Mouse (Mus musculus) adrenal gland (tissue): Measurements from ENCODE around the gene Sult4a1.

Source experiments
- intact Hi-C: fragments of 180-260 bp; cut with DNase I; formaldehyde crosslinking; loops from one replicate; pipeline ENCODE4 v1.15.1; 2025
- long read RNA-seq, 2 experiments: library from polyadenylated mRNA; unstranded; transcript quantifications; one replicate each; pipeline ENCODE4 v2.0.0; 2020; ENCODE audit warnings: borderline replicate concordance in 1 of 2; ENCODE audit not compliant: insufficient replicate concordance in 1 of 2

Gene Sult4a1
- long read RNA-seq, experiment 1, transcript Sult4a1-202 (8 exons, 1,319 nt) = major isoform, 6 of 9 reads
- long read RNA-seq, experiment 1, partial matches to known transcripts = 0 of 9 reads
- long read RNA-seq, experiment 1, other reads (novel, unspliced or antisense) = 2 of 9 reads
- long read RNA-seq, experiment 2, transcript Sult4a1-201 (7 exons, 2,383 nt) = minor isoform, 5 of 14 reads
- long read RNA-seq, experiment 2, transcript Sult4a1-202 (8 exons, 1,319 nt) = major isoform, 8 of 14 reads
- long read RNA-seq, experiment 2, partial matches to known transcripts = 0 of 14 reads
- long read RNA-seq, experiment 2, other reads (novel, unspliced or antisense) = 1 of 14 reads

DNA sequence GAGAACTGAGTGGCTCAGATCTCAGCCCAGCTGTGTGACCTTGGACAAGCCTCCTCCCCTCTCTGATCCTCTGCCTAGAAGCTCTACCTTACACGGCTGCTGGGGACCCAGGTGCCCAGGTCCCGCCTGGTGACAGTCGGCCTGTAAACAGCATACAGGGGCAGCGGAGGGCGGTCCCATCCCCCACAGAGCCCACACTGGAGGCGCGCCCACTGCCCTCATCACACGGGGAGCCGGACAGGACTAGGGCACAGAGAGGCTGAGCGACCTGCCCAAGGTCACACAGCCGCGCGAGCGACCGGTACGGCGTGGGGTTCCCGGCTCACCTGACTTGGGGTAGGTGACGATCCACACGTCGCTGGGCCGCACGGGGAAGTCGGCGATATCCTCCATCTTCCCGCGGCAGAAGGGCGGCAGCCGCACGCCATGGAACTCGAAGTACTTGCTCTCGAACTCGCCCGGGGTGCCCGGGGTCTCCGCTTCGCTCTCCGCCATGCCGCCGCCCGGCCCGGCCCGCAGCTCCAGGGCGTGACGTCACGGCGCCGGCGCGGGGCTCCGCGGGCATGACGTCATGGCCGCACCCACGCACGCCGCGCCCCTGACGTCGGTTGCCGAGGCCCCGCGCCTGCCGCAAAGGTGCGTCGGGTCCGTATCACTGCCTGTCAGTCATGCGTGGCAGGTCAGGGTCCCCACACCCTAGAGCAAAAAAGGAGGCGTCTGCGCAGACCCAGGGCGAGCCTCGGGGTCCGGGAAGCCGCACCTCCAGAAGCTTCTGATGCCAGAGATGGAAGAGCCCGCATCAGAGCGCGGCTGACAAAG is at the start of gene Sult4a1:
Sult4a1 (minus strand) TSS at position 650 of the 819 bp plus-strand sequence.
- intact Hi-C loops = no loop called here

- intact Hi-C loops = no loop called here
Observed at GRCm38 (mm10) chr15:84140929-84141328, 35.4 kb upstream of the Sult4a1 start.

DNA sequence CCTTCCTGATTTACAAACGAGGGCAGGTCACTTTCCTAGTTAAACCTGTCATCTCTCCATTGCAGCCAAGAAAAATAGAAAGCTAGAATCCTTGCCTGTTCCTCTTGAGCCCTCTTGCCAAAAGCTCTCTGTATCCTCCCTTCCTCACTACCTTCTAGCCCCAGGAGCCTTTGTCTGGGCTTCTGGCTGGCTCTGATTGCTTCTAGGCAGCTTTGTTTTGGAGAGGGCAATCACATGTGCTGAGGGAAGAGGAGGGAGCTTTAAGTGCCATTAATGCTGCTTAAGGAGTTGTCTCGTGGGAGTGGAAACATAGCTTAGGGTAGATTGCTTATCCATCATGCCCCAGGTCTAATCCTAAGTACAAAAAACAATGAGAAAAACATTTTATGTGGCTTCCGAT is 34.6 kb upstream of the Sult4a1 start:
- intact Hi-C loops = no loop called here

DNA sequence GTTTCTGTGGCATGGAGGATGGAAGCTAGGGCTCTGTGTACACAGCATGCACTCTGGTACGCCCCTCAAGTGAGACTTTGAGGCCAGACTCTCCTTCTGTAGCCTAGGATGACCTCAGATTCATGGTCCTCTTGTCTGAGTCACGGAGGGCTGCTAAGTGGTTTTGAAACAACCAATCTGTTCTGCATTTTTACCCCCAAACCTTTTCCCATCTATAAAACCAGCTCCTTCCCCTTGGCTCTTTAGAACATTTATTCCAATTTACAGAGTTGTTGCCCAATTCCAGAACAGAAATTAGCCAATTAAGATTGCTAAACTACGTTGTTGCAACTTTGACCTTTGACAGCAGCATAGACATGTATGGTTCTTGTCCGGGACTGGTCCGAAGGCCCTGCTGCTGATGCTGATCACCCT is 34.0 kb upstream of the Sult4a1 start:
- intact Hi-C loops = no loop called here

- intact Hi-C loops = no loop called here
Observed at GRCm38 (mm10) chr15:84136473-84137415, 31.2 kb upstream of the Sult4a1 start.

DNA sequence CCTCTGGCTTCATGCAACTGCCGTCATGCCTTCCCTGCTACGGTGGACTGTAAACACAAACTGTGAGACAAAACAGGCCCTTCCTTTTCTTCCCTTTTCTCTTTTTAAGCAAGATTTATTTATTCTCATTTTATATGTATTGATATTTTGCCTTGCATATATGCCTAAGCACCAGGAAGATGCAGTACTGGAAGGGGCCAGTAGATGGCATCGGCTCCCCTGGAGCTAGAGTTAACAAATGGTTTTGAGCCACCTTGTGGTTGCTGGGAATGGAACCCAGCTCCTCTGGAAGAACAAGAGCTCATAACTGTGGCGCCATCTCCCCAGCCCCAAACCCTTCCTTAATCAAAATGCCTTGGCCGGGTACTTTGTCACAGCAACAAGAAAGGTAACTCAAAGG is 29.9 kb upstream of the Sult4a1 start:
- intact Hi-C loops = no loop called here

DNA sequence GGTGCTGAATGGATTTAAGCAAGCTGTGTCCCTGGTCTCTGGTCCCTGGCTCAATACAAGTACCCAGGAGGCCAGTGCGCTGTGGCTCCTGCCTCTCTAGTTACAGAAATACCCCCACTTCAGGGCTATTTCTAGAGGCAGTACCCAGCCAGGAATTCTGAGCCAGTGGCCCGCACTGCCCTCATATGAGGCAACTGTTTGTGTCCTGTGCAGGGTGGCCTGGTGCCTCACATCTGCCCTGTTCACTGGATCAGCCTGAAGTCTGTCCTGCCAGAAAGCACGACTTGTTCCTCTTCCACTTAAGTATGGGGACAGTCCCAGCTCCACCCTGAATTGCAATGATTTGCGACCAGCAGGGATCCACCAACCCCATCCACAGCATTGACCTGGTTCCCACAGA is 27.9 kb upstream of the Sult4a1 start:
- intact Hi-C loops = no loop called here

- intact Hi-C loops = no loop called here
Observed at GRCm38 (mm10) chr15:84131971-84132370, 26.4 kb upstream of the Sult4a1 start.

GRCm38 (mm10) chr15:84131096-84131786 is 25.7 kb upstream of the Sult4a1 start:
- intact Hi-C loops = no loop called here

DNA sequence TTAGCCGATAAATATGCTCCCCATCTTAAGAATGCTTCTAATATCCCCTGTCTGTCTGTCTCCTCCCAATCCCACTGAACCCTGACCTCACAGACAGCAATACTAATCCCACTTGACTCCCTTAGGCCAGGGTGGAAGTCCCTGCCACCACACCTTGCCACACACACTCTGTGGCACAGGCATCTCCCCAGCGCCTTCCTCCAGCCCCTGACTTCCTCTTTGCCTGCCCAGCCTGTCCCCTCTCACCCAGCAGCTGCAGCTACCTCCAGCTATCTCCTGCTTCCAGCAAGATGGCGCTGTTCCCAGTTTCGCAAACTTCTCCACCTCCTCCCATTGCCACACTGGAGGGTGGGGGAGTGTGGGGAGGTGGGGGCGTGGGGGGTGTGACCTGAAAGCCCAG is 21.3 kb upstream of the Sult4a1 start:
- intact Hi-C loops = no loop called here

- intact Hi-C loops = no loop called here
Observed at GRCm38 (mm10) chr15:84126447-84126846, 20.9 kb upstream of the Sult4a1 start.

GRCm38 (mm10) chr15:84124086-84124485 is 18.5 kb upstream of the Sult4a1 start:
- intact Hi-C loops = loop anchor here (5.0 kb wide), 1 partner anchor 508 kb away; no protein-coding TSS in a partner anchor

DNA sequence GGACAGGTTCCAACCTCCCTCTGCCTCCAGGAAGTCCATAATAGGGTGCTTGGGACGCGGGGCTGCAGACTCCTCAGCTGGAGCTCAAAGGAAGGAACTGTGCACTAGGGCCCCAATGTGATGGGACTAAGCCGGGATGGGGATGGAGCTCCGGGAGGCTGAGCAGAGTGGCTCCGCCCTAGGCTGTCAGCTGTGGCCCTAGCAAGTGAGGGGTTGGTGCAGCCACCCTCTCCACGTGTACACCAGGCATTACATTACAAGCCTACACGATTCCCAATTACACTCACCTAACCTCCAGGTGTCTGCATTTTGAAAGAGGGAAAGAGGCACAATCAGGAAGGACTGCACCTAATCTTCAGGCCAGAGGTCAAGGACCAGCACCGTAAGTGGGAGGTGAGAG is 17.5 kb upstream of the Sult4a1 start, which contains the start of gene Pnpla5:
Pnpla5 (minus strand) TSS at position 101 of the 400 bp plus-strand sequence.
- intact Hi-C loops = loop anchor here (5.0 kb wide), 1 partner anchor 509 kb away; no protein-coding TSS in a partner anchor

DNA sequence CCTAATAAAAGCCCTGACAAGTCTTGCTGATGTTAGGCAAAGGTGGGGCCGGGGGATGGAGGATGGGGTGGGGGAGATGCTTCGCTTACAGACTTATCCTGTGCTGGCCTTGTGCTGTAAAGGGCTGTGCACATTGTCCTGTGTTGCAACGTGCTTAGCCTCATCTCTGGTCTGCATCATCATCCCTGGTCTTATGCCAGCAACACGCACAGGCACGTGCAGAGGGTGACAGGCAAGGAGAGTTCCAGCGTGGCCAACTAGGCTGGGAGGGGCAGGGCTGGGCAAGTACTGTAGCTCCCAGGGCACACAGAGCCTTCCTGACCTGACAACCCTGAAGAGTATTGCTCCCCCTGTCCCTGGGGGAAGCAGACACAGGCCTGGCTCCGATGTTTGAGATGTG is 15.5 kb upstream of the Sult4a1 start:
- intact Hi-C loops = loop anchor here (5.0 kb wide), 1 partner anchor 511 kb away; no protein-coding TSS in a partner anchor

DNA sequence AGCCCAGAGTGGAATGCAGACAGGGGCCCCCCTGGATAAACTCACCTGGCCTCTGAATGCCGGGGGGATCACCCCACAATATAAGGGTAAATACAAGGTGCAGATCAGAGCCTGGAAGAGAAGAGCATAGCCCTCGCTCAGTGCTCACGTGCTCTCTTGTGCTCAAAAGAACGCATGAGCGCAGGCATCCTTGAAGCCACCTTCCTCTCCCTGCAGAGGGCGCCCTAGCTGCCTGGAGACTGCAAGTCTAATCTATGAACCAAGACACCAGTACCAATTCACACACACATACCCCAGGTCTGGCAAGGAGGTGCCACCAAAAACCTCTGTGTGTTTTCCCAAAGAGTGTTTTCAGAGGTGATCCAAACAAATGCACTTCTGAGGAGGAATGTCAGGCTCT is 15.1 kb upstream of the Sult4a1 start:
- intact Hi-C loops = loop anchor here (5.0 kb wide), 1 partner anchor 512 kb away; no protein-coding TSS in a partner anchor

DNA sequence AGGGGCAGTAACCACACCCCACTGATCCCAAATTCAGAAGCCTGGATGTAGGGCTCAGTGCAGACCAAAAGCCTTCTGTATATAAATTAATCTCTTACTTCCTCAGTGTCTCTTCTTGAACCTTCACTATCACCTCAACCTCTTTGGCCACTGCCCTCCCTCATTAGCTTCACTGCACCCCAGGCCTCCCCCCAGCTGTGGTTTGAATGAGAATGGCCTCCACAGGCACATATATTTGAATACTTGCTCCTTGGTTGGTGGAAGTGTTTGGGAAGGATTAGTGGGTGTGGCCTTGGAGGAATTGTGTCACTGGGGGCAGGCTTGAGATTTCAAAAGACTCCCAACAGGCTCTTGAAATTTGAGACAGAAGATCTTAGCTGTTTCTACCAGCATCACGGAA is 10.9 kb upstream of the Sult4a1 start:
- intact Hi-C loops = no loop called here

GRCm38 (mm10) chr15:84115727-84116126 is 10.2 kb upstream of the Sult4a1 start:
- intact Hi-C loops = no loop called here

GRCm38 (mm10) chr15:84113873-84114272 is 8.3 kb upstream of the Sult4a1 start:
- intact Hi-C loops = no loop called here

DNA sequence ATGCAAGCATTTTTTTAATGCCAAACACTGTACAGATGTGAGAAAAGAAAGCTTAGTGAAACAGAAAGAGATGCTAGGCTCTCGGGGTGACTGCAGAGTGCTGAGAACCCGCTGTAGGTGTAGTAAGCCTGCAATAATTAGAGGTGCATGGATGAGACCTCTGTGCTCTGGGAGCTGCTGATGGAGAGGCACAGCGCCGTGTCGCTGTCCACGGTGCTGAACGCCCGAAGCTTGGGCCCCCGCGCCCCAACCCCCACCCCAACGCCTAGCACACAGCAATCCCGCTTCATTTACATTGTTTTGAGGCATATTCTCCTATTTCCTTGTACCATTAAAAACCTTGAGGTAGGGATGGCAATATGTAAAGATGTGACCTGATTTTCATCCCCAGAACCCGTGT is 3.3 kb upstream of the Sult4a1 start:
- intact Hi-C loops = no loop called here

DNA sequence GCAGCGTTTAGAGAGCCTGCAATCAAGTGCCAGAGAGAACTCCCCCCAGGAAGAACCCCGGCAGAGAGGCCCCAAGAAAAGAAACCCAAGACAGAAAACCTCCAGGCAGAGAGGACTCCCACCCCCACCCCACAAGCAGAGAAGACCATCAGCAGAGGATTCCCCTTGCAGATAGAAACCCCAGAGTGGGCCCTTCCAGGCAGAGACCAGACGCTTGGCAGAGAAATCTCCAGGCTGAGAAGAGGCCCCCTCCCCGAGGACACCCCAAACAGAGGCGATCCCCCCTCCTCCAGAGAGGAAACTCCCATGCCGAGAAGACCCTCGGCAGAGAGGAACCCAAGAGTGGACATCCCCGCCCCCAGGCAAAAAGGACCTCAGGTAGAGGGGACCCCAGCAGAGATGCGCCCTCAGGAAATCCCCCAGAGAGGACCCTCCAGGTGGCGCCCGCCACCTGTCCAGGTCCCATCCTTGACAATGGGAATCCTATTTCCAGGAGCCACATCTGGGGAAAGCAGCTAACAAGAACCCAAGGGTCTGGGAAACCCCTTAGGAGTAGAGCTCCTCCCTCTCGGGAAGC is 458 bp upstream of the Sult4a1 start:
- intact Hi-C loops = no loop called here
